Mouse (Mus musculus): Measurements from ENCODE around the gene Emc6.

The Emc6 gene

DNA sequence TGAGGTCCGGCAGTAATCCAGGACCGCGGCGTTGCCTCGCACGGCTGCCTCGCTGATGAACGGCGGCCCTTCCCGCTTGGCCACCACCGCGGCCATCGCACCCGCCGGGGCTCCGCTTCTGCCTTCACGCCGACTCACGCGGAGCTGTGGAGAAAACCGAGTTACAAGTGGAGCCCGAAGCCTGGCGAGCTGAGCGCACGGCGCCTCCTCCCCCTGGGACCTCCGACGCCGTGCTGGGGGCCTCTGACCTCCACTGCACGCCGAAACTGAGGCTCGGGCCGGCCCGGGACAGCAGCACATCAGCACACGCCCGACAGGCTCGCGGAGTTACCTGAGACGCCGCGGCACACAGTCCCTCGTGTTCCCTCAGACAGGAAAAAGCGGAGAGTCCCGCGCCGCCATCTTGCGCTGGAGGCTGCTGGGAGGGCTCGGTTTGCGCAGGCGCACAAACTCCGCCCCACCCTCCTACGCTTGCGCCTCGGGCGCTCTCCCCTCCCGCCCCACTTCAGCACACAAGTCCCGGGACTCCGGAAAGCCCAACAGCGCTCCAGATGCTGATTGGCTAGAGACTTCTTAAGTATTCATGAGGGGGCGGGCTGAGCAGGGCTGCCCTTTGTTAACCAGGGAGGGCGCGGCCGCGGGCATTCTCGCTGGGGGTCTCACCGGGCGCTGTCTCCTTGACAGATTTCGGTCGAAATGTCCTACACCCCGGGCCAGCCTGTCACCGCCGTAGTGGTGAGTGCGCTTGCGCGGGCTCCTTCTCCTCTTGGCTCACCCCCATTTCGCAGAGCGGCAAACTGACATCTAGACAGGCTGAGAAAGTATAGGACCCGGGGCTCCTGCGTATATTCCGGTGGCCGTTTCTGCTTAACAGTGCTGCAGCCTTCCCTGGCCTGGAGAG, at the start of gene Emc6, which contains the start of gene Tax1bp3:
Gene Emc6, minus strand, starts transcription at position 430 of the 901 bp plus-strand sequence.
Gene Tax1bp3, plus strand, starts transcription at position 476 of the 901 bp plus-strand sequence.
- peak; percentile 93 for DNase-seq (ENCODE audit: low spot score)

DNA sequence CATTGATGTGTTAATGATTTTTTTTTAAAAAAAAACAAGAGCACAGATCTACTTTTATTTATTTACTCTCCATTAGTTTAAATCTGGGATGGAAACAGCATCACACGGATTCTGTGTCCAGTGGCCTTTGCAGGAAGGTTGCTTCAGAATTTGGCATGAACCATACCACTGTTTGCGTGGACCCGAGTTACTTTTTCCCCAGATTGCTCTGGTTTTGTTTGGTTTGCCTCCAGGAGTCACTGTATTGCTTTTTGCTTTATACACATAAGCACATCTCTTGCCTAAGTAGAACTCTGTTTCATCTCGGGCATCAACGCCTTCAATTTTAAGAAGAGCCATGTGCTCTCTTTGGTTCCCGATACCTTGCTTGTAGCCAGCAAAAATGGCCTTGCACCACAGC, 49.0 kb upstream of the Emc6 start:
- DNase-seq (ENCODE audit: low spot score) = no peak

DNA sequence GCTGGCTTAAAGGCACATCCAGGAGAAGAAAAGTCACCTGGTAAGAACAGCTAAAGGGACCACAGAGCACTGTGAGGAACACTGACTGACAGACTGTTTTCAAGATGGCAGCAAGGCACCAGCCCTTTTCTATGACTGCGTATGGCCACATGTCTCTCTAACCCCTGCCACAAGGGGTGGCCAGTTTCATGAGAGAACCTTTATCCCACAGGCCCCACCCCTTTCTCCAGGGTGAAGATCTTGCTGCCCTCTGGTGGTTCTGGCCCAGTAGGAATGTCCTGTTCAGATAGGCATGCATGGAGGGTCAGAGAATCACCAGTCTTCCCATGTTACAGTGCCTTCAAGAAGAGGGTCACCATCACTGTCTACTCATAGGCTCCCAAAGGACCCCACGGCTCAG, 47.1 kb upstream of the Emc6 start:
- DNase-seq (ENCODE audit: low spot score) = no peak

DNA sequence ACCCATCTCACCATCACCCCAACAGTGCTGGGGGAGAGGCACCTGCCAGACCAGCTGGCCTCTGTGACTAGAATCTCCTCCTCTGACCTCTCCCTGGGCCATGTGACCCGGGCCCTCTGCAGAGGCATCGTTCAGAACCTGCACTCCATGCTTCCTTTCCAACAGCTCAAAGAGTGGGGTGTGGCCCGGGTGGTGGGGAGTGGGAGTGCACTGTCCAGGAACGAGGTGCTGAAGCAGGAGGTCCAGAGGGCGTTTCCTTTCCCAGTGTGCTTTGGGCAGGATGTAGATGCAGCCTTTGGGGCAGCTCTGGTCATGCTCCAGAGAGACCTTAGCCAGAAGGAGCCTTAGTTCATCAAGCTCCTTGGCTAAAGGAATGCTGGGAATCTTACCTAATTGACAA, 46.0 kb upstream of the Emc6 start:
- no peak for DNase-seq (ENCODE audit: low spot score)

DNA sequence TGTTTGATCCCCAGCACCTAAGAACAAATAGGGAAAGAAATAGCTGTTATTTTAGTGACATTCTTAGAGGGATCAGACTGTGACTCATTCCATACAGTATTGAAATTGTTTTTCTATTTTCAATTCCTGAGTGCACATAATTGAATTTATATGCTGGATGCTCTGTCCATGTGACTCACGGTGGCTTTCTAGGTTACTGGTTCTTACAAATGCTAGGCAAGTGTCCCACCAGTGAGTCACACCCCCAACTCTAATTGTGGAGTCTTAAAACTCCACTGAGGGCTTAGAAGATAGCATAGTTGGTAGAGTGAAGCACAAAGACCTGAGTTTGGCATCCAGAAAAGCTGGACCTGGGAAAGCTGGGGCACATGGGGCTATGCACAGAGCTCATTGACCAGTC, 43.8 kb upstream of the Emc6 start:
- DNase-seq (ENCODE audit: low spot score) = no peak

DNA sequence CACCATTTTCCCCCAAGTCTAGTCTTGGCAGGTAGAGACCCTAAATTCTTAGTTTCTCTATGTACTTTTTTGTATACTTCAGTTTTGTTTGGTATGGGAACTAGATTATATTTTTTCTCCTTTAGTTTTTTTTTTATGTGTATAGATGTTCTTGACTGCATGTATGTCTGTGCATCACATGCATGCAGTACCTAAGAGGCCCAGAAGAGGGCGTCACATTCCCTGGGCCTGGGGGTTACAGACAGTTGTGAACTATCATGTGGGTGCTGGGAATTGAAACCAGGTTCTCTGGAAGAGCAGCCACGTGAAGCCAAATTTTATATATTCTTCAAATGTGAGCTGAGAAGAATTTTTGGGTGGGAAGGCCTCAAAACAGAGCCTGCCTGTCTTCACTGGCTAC, 42.8 kb upstream of the Emc6 start:
- DNase-seq (ENCODE audit: low spot score) = no peak

DNA sequence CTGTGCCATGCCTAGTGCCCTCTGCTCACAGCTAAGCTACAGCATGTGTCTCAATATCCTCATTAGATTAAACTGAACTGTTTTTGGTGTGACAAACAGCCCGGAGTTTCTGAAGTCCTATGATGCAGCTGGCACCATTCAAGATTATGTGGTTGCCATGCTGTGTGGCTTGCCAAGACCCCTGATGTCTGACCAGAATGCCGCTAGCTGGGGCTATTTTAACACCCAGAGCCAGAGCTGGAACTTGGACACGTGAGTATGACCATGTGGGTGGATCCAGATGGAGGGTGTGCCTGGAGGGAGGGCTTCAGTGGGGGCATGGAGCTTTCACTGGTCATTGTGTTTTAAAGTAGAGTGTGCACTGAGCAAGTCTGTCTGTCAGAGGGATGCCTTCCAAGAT, 37.1 kb upstream of the Emc6 start:
- no peak for DNase-seq (ENCODE audit: low spot score)

DNA sequence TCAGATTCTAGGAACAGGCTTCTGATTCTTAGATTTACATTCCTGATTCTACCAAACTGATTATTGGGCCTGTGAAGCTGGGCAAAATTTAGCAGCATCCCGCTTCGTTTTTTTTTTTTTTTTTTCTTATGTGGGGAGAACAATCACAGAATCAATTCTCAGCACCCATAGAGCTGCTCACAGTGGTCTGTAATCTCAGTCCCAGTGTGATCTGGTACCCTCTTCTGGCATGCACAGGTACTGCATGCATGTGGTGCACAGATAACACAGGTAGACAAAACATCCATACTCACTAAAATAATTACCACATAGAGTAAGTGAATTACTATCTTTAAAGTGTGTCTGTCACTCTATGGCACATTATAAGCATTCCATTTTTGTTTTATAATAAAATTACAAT, 30.8 kb upstream of the Emc6 start:
- no peak for DNase-seq (ENCODE audit: low spot score)

DNA sequence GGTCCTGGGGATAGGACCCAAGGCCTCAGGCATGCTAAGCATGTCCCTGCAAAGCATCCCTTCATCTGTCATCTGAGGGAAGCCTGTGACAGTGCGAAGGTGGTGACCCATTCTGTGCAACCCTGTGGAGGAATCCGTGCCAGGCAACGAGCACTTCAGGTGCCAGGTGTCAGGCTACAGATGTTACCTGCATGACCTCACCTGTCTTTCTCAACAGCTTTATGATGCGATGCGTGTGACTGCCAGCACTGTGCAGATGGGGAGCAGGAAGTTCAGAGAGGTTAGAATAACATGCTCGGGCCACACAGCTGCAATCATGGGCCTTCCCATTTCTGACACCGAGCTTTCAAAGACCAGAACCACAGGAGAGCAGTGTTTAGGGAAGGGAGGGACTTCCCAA, 28.4 kb upstream of the Emc6 start:
- DNase-seq (ENCODE audit: low spot score) = no peak

DNA sequence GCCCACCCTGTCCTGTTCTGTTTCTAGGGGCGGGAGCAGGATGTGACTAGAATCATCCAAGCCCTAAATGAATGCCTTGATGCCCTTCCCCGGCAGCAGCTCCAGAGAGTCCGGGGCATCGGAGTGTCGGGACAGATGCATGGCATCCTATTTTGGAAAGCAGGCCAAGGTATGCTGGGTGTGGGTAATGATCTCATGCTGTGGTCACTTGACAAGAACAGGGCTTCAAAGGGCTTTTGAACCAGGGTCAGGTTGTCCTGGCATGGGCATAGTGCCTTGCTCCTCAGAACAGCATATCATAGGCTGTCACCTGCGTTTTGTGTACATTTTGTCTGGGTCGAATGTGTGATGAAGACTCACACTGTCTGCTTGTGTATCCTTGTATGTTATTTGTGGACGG, 27.1 kb upstream of the Emc6 start:
- DNase-seq (ENCODE audit: low spot score) = no peak

DNA sequence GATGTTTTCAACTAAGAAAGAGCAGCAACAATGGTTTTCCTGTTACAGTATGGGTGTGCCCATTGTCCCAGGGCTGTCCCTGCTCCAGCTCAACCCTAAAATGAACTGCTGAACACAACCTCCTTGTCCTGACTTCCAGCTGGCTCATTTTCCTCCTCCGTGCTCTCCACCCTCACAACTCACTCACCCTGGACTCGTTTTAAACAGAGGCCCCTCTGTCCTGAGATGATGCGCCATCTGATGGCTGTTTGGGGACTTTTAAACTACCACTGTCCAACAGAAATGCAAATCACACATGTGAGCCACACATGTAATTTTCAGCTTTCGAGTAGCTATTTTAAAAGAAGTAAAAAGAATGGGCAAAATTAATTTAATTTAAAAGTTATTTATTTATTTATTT, 24.8 kb upstream of the Emc6 start:
- no peak for DNase-seq (ENCODE audit: low spot score)

DNA sequence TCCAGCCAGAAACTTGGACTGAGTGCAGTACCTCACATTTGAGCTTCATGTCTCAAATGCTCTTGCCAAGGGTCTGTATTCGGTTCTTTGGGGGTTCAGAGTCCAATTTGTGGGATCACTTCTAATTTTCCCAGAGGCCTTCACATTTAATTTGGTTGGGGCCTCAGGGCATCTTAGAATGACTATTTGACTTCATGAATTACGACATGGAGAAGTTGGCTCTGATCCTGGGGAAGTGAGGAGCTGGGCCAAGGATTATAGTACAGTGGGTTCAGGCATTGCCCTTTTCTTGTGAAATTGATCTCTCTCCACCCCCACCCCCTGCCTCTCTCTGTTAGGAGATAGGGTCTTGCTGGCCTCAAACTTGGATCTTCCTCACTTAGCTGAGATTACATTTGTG, 24.2 kb upstream of the Emc6 start:
- DNase-seq (ENCODE audit: low spot score) = no peak

DNA sequence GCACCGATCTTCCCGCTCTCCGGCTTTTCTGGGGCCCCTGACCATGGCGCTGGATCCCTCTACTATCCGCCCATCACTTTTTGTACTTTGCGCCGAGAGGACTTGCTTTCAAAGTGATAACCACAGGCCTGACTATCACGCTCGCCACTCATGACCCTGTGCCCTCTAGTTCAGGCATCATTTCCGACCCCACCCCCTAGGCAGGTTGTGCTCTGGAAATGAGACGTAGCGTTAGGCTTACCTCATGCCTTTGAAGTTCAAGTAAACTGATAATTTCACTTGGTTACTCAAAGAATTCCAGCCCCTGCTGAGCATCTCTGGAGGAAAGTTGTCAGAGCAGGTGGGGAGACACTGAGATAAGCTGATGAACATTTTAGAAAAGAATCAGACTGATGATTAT, 23.0 kb upstream of the Emc6 start:
- DNase-seq (ENCODE audit: low spot score) = no peak

DNA sequence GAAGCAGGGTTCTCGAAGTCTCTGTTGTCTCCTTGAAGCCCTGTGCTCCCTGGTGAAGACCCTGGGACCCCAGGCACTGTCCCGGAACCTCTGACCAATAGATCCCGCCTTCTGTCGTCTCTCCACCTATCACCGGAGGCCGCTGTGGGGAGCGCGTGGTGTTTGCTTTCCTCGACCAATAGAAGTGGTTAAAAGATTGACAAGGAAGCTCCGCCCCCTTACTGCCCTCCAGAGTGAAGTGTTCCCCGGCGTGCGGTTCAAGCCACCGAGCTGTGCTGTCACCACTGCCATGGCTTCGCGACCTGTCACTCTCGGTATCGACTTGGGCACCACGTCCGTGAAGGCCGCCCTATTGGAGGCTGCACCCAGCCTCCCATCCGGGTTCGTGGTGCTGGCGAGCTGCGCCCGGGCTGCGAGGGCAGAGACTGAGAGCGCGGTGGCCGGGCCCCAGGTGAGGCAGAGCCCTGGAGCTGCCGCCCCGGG, 22.4 kb upstream of the Emc6 start, which contains the start of gene Shpk:
Gene Shpk, plus strand, starts transcription at position 231 of the 483 bp plus-strand sequence.
- peak; percentile 96 for DNase-seq (ENCODE audit: low spot score)

DNA sequence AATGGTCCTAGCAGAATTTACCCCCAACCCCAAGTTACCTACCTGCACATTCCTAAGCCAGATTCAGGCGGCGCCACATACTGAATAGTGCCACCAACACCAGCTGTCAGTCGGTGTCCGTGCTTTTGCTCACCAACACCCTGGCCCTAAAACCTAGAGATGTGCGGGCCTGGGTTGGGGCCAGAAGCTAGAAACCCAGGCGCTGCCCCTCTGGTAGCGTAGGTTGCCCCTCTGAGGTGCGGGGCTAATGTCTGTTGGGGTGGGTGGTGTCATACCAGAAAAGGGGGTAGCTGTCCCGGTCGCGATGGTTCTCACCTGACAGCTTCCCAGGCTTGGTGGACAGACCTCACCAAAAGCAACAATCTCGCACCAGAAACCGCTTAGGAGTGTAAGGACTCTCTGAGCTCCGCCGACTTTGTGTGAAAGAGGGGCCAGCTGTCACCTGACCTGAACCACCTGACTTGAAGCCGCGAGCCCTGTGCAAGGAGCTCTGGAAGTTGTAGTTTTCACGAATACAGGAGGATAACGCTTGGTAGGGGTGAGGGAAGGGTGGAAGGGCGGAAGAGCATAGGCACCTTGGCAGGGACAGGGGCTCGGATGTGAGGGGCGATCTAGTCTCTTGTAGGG, 21.9 kb upstream of the Emc6 start, which contains the start of gene Ctns:
Gene Ctns, minus strand, starts transcription at position 440 of the 627 bp plus-strand sequence.
- DNase-seq (ENCODE audit: low spot score) = peak; percentile 88

DNA sequence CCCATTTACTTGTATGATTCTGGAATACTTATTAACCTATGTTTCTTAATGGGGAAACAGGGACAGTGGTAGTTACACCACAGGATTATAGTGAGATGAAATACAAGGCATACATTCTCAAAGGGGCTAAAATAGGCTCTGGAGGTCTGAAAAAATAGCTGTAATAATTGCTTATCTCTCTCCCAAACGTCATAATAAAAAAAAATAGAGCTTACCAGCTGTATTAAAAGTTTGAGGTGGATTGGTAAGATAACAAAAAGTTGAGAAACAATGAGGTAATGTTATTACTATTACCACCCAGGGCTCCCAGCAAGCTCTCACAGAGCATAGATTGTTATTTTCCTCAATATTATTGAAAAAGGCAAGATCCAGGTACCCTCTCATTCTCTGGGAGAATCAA, 21.4 kb upstream of the Emc6 start:
- DNase-seq (ENCODE audit: low spot score) = no peak

DNA sequence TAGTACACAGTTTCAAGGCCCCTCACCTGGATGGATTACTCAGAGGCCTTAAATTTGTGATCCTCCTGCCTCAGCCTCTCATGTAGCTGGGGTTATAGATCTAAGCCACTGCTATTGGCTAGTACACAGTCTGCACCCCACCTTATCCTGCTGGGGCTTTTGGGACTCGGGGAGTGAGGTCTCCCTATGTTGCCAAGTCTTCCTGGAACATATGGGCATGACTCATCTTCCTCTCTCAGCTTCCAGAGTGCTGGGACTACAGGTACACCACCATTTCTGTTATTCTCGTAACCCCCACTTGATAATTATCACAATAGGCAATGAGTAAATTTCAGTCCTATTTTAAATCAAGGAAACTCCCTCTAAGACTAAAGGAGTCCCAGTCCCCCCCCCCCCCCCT, 17.6 kb upstream of the Emc6 start:
- no peak for DNase-seq (ENCODE audit: low spot score)

DNA sequence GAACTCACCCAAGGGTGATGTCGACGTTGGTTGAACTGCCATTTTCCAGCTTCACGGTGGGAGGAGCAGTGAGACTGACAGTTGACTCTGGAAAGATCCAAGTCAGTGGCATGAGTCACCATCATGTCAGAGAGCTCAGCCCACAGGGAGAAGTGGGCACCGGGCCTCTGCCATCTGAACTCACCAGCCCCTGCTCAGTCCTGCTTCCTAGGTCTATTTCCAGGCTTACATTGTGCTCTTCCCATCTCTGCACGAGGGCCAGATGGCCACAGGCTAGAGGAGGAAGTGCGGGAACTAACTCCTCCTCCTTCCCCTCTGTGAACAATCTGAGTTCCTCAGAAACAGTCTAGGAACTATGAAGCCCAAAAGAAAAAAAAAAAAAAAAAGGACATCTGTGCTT, 16.2 kb upstream of the Emc6 start:
- no peak for DNase-seq (ENCODE audit: low spot score)

DNA sequence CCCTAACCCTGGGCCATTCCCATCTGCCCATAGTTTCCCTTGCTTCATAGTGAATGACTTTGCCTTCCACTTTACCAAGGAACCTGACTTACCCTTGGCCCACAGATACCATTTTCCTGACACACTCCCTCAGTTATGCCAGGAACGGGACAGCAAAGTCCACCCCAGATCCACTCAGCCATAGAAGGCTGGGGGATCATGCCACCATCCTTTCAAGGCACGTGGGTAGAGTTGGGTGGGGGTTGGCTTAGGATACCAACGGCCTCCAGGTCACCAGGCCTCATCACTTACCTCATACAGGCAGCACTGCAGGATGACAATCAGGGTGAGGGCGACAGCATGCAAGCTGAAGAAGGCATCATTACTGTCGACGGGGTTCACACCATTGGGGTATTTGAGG, 10.4 kb upstream of the Emc6 start:
- no peak for DNase-seq (ENCODE audit: low spot score)

DNA sequence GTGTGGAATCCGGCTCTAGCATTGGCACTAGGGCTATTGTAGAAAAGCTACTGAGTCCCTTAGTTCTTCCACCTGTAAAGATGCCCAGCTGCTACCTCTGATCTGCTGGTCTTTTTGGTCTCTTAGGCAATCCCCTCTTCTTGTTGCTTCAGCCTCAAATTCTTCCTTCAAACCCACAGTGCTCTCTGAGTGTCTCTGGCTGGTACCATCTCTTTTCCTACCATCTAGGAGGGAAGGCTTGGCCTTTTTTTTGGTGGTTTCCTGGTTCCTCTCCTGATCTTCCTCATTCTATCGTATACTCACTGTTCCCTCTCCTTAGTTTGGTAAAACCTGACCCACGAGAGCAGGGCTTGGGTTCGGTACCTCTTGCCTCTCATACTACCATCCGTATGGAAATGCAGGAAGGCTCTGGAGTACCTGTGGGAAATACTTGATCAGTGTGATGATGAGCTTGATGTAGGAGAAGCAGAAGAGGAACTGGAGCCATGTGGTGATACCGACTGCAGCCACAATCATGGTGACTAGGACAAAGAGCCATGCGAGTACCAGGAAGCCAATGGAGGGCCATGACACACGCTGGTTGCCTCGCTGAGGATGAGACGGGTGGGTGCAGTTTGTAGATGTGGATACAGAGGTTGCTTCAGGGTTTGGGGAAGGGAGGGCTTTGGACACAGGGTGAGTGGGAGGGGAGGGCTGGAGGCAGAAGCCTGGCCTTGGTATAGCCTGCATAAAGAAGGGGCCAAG, 9.2 kb upstream of the Emc6 start:
- DNase-seq (ENCODE audit: low spot score) = no peak

DNA sequence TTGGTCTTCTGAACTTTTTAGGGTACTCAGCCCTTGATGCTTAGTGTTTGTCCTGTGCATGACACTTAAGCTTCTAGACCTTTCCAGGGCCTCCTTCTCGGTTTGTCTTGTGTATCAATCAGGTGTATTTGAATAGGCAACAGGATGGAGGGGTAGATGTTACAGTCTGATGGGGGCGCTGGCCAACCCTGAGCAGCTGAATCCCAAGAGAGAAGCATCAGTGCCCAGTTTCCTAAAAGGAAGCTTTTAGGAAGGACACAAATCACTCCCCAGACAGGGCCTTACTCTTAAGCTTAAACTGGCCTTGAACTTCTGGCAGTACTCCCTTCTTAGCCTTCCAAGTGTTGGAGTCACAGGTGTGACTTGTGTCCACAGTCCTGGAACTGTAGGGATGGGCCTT, 1.1 kb upstream of the Emc6 start:
- DNase-seq (ENCODE audit: low spot score) = no peak

DNA sequence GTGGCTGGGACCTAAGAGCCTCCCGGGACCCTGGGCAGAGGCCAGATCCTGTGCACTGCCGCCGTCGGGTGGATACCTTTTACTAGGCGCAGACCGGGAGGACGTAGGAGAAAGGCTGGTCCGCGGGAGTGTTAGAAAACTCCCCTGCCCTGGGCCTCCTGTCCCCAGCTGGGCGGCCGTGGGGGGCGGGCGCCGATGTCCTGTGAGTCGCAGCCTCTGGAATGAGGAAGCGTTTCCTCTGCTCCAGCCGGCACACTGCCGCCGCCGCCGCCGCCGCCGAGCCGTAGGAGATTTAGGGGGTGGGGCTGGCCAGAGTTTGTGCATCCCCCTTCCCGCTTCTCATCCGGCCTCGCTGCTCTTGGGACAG, 655 bp upstream of the Emc6 start:
- no peak for DNase-seq (ENCODE audit: low spot score)

DNA sequence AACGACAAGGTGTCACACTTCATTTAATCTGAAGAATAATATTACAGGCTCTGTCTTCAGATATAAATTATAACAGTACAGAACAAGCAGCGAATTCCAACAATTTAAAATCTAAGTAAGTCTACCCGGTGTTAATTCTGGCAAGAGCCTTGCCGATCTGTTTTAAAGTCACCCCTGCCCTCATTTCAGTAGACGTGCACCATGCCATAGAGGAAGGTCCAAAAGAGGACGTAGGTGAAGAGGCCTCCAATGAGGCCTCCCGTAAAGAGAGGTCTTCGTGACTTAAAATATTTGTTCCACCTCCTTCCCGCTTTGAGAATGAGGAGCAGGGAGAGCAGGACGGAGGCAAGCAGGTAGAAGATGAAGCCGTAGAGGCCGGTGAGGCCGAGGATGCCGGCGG, 651 bp downstream of the Emc6 start:
- DNase-seq (ENCODE audit: low spot score) = no peak

Measured in left cerebral cortex, adult 11 months (tissue).